Mouse (Mus musculus) ES-E14 (cell line): ENCODE measurements around the gene Wfdc2.

Experiments
- CHD2 ChIP-seq: IDR thresholded peaks from 2 replicates; pipeline ENCODE4 v1.6.1; 2014; ENCODE audit warnings: mild to moderate bottlenecking, low read depth, low read length, inconsistent platforms
- HCFC1 ChIP-seq: IDR thresholded peaks from 2 replicates; pipeline ENCODE4 v1.6.1; 2012; ENCODE audit warnings: low read length, inconsistent platforms, borderline replicate concordance; ENCODE audit not compliant: insufficient read depth
- ZC3H11A ChIP-seq: IDR thresholded peaks from 2 replicates; pipeline ENCODE4 v1.6.1; 2012; ENCODE audit warnings: low read depth, mild to moderate bottlenecking, inconsistent platforms, low read length, borderline replicate concordance

- TF ChIP-seq CHD2 (no peak), HCFC1 (no peak), ZC3H11A (no peak)
These were observed 5.2 kb downstream of the Wfdc2 start for GRCm38 (mm10) chr2:164567460-164567859.
